Mouse (Mus musculus): Measurements from ENCODE around the gene Adcy9. TPM values are rescaled to one million over a fixed set of nuclear protein-coding genes. Genes with fewer than 3 reads are reported as not detected.
"Not testable (repeated sequence)": the region's sequence is repeated elsewhere in the genome, so short reads cannot be mapped to it uniquely, and the experiment has no call there.

The Adcy9 gene
- total RNA-seq, 2 experiments from 2014 or later: 21.2 to 25.0 TPM

- DNase-seq: no peak
- intact Hi-C loops (cut with DNase I): loop anchor here (10.0 kb wide), 1 partner anchor 439 kb away; the partner anchor contains the start of gene Zfp174
Measured at GRCm38 (mm10) chr16:4283267-4283851, 136.9 kb downstream of the Adcy9 start.

- DNase-seq: no peak
- intact Hi-C loops (cut with DNase I): loop anchor here (10.0 kb wide), 1 partner anchor 437 kb away; the partner anchor contains the start of gene Zfp174
Measured at GRCm38 (mm10) chr16:4281470-4281869, 138.8 kb downstream of the Adcy9 start.

GRCm38 (mm10) chr16:4280949-4281348 lies 139.3 kb downstream of the Adcy9 start:
- intact Hi-C loops (cut with DNase I): loop anchor here (10.0 kb wide), 1 partner anchor 436 kb away; the partner anchor contains the start of gene Zfp174
- no peak for DNase-seq

- DNase-seq: no peak
- intact Hi-C loops (cut with DNase I): no loop called here
Measured at GRCm38 (mm10) chr16:4279601-4280000, 140.7 kb downstream of the Adcy9 start.

GRCm38 (mm10) chr16:4276621-4277020 lies 143.7 kb downstream of the Adcy9 start:
- DNase-seq: no peak
- intact Hi-C loops (cut with DNase I): no loop called here

GRCm38 (mm10) chr16:4276151-4276550 lies 144.1 kb downstream of the Adcy9 start:
- no peak for DNase-seq
- intact Hi-C loops (cut with DNase I): no loop called here

- peak; percentile 82 to 83 for DNase-seq
- intact Hi-C loops (cut with DNase I): loop anchor here (5.0 kb wide), 1 partner anchor 57 kb away; no protein-coding TSS in a partner anchor
Measured at GRCm38 (mm10) chr16:4273702-4274476, 146.4 kb downstream of the Adcy9 start.

GRCm38 (mm10) chr16:4272254-4272653 lies 148.0 kb downstream of the Adcy9 start:
- intact Hi-C loops (cut with DNase I): loop anchor here (5.0 kb wide), 1 partner anchor 55 kb away; no protein-coding TSS in a partner anchor
- DNase-seq: no peak

- intact Hi-C loops (cut with DNase I): loop anchor here (5.0 kb wide), 1 partner anchor 54 kb away; no protein-coding TSS in a partner anchor
- DNase-seq: no peak
Measured at GRCm38 (mm10) chr16:4270911-4271310, 149.4 kb downstream of the Adcy9 start.

- intact Hi-C loops (cut with DNase I): loop anchor here (2.0 kb wide), 2 partner anchors 21 to 191 kb away; partner anchors contain the start of gene Trap1
- peak; percentile 91 to 93 for DNase-seq
Measured at GRCm38 (mm10) chr16:4267857-4268666, 152.2 kb downstream of the Adcy9 start.

- intact Hi-C loops (cut with DNase I): no loop called here
Measured at GRCm38 (mm10) chr16:4267453-4267852, 152.8 kb downstream of the Adcy9 start.

GRCm38 (mm10) chr16:4265351-4265750 lies 154.9 kb downstream of the Adcy9 start:
- intact Hi-C loops (cut with DNase I): no loop called here
- DNase-seq: no peak

More at GRCm38 (mm10) chr16:4267453-4267852, 152.8 kb downstream of the Adcy9 start:
- DNase-seq: no peak

GRCm38 (mm10) chr16:4263486-4263885 lies 156.8 kb downstream of the Adcy9 start:
- no peak for DNase-seq
- intact Hi-C loops (cut with DNase I): no loop called here

GRCm38 (mm10) chr16:4257546-4257945 lies 162.8 kb downstream of the Adcy9 start:
- DNase-seq: no peak
- intact Hi-C loops (cut with DNase I): no loop called here

- intact Hi-C loops (cut with DNase I): no loop called here
- no peak for DNase-seq
Measured at GRCm38 (mm10) chr16:4248791-4249190, 171.5 kb downstream of the Adcy9 start.

- intact Hi-C loops (cut with DNase I); DNase-seq: not testable (repeated sequence)
Measured at GRCm38 (mm10) chr16:4245241-4245640, 175.1 kb downstream of the Adcy9 start.

All from heart, postnatal 14 days (tissue).